8 mouse cellular contexts compared by ENCODE assay signal in the genomic region with DNA sequence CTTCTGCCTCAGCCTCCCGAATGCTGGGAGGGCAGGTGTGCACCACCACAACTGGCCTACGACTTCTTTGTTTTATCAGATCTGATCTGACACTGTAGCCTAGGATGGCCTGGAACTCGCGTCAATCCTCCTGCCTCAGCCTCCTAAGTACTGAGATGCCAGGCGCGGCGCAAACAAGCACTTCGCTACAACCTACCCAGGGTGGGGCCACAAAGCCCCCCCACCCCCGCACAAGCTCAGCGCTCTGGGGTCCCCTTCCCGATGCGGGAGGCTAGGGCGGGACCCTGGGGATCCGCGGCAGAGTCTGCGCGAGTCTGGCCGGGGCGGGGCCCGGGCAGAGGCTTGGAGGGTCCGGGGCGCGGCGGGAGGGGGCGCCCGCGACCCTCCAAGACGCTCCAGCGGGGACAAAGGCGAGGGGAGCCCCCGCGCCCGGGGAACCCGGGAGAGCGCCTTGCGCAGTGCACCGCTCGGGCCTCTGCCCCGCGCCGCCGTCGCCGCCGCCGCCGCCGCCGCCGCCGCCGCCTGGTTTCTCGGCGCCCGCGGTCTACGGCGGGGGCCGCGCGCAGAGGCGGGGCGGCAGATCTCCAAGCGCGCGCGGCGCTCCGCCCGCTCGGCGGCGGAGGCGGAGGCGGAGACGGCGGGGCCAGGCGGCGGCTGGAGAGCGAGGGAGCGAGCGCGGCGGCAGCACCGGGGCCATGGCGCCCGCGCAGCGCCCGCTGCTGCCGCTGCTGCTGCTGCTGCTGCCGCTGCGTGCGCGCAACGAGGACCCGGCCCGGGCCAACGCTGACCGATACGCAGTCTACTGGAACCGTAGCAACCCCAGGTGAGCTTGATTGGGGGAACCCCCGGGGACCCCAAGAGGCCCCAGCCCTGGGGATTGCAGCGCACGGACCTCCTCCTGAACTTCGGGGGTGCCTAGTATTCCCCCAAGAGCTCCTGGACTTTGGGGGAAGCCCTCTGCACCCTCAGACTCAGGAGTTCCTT. TPM values are rescaled to one million over a fixed set of nuclear protein-coding genes. Genes with fewer than 3 reads are reported as not detected.
DNase-seq lines count a peak whose midpoint lies in the region; ATAC-seq and TF ChIP-seq lines count a peak whose summit lies in the region.

Gene Efna2, plus strand, starts transcription at position 415 of the 984 bp plus-strand sequence.

- peaks cover 7% of the 10 kb centered on the region for H3K27me3 ChIP-seq in thymus, adult 2 months (ENCODE audit: control insufficient read depth, insufficient read depth, low read length)
- no peaks in the 10 kb centered on the region for H3K27me3 ChIP-seq in forebrain, embryonic 13.5 days
- no peaks in the 10 kb centered on the region for H3K27me3 ChIP-seq in intestine, postnatal 0 days (replicated peaks; ENCODE audit: control insufficient read depth, insufficient read depth, low read length)
- H3K27me3 ChIP-seq in midbrain, embryonic 13.5 days = no peaks in the 10 kb centered on the region

- peak within 1 kb of the TSS; percentile 48 for H3K4me3 ChIP-seq in thymus, adult 2 months (ENCODE audit: control insufficient read depth, insufficient read depth, low read length)
- H3K4me3 ChIP-seq in forebrain, embryonic 13.5 days = peak within 1 kb of the TSS; percentile 85
- H3K4me3 ChIP-seq in intestine, postnatal 0 days (ENCODE audit: low read depth, low read length) = peak within 1 kb of the TSS; percentile 60
- peak within 1 kb of the TSS; percentile 90 for H3K4me3 ChIP-seq in midbrain, embryonic 13.5 days (replicated peaks)

- H3K36me3 ChIP-seq in thymus, adult 2 months (ENCODE audit: control insufficient read depth, insufficient read depth, low read length) = no peaks in the 10 kb centered on the region
- H3K36me3 ChIP-seq in forebrain, embryonic 13.5 days (ENCODE audit: poor library complexity, severe bottlenecking) = peaks cover 22% of the 10 kb centered on the region; the same call in 1 of the 2 replicates
- no peaks in the 10 kb centered on the region for H3K36me3 ChIP-seq in intestine, postnatal 0 days (ENCODE audit: control insufficient read depth, insufficient read depth)
- peaks cover 14% of the 10 kb centered on the region for H3K36me3 ChIP-seq in midbrain, embryonic 13.5 days

- no peak for TF ChIP-seq CTCF in thymus, adult 2 months (IDR thresholded peaks at IDR 0.05; ENCODE audit: borderline replicate concordance, control insufficient read depth, extremely low read depth, insufficient read depth, low read length, poor library complexity)
- peak; percentile 22; the same call in 1 of the 2 replicates for TF ChIP-seq CTCF in intestine, postnatal 0 days (IDR thresholded peaks at IDR 0.05; ENCODE audit: low read depth)

- H3K27ac ChIP-seq in thymus, adult 2 months (ENCODE audit: control insufficient read depth, insufficient read depth, low read length) = no peak within 1 kb of the TSS
- peak within 1 kb of the TSS; percentile 79 for H3K27ac ChIP-seq in forebrain, embryonic 13.5 days
- no peak within 1 kb of the TSS for H3K27ac ChIP-seq in intestine, postnatal 0 days (ENCODE audit: low read depth, low read length)
- H3K27ac ChIP-seq in midbrain, embryonic 13.5 days = peak within 1 kb of the TSS; percentile 91

- 11% methylated on average over 104 of the region's 106 CpGs for whole genome bisulfite sequencing in thymus, adult 2 months
- 4% methylated on average over 43 of the region's 106 CpGs for WGBS in forebrain, embryonic 13.5 days
- 3% methylated on average over 55 of the region's 106 CpGs for WGBS in intestine, postnatal 0 days
- WGBS in midbrain, embryonic 13.5 days = 2% methylated on average over 69 of the region's 106 CpGs

- H3K9ac ChIP-seq in forebrain, embryonic 13.5 days = peak within 1 kb of the TSS; percentile 98
- H3K9ac ChIP-seq in intestine, postnatal 0 days (ENCODE audit: low read depth, low read length) = peak within 1 kb of the TSS; percentile 57
- H3K9ac ChIP-seq in midbrain, embryonic 13.5 days (replicated peaks) = peak within 1 kb of the TSS; percentile 99

- peaks cover 6% of the 10 kb centered on the region for H3K4me1 ChIP-seq in thymus, adult 2 months (replicated peaks; ENCODE audit: control insufficient read depth, insufficient read depth, low read length)
- H3K4me1 ChIP-seq in forebrain, embryonic 13.5 days = peaks cover 45% of the 10 kb centered on the region
- H3K4me1 ChIP-seq in intestine, postnatal 0 days (replicated peaks; ENCODE audit: control insufficient read depth, insufficient read depth, low read length) = no peaks in the 10 kb centered on the region
- peaks cover 75% of the 10 kb centered on the region for H3K4me1 ChIP-seq in midbrain, embryonic 13.5 days (replicated peaks)

- ATAC-seq in forebrain, embryonic 13.5 days = peak; percentile 84
- peak; percentile 14; the same call in 1 of the 2 replicates for ATAC-seq in intestine, postnatal 0 days
- peak; percentile 79 for ATAC-seq in midbrain, embryonic 13.5 days

- H3K9me3 ChIP-seq in forebrain, embryonic 13.5 days (replicated peaks) = no peaks in the 10 kb centered on the region
- no peaks in the 10 kb centered on the region for H3K9me3 ChIP-seq in intestine, postnatal 0 days (ENCODE audit: control insufficient read depth)
- no peaks in the 10 kb centered on the region for H3K9me3 ChIP-seq in midbrain, embryonic 13.5 days

- TF ChIP-seq POLR2A in thymus, adult 2 months (IDR thresholded peaks at IDR 0.05; ENCODE audit: control insufficient read depth, extremely low read depth, insufficient read depth, low read length, poor library complexity) = no peak

- peak; percentile 69 to 75 for DNase-seq in adrenal gland, adult (ENCODE audit: inconsistent age in 2 of 2, low spot score in 1 of 2)
- no peak for DNase-seq in adrenal gland, postnatal 4 days (ENCODE audit: low spot score in 2 of 2)
- no peak for DNase-seq in thymus, adult 2 months
- no peak for DNase-seq in thymus, postnatal 10 days (ENCODE audit: low spot score in 2 of 2)
- DNase-seq in ovary, postnatal 10 days (ENCODE audit: low spot score) = no peak

- H3K4me2 ChIP-seq in forebrain, embryonic 13.5 days = peak within 1 kb of the TSS; percentile 77
- H3K4me2 ChIP-seq in intestine, postnatal 0 days (replicated peaks; ENCODE audit: low read depth) = peak within 1 kb of the TSS; percentile 86
- peak within 1 kb of the TSS; percentile 97 for H3K4me2 ChIP-seq in midbrain, embryonic 13.5 days (replicated peaks)

RNA-seq across cellular contexts. Expression of gene Efna2, which starts in this region (rescaled TPM):
- 1 to 10 TPM; 6.5 to 7.5 TPM for total RNA-seq in adrenal gland, postnatal 4 days (2021)
- polyA plus RNA-seq in thymus, adult 2 months (2012; rRNA removed) = 3.1 and 3.6 TPM in 2 replicates
- 17.7 and 19.5 TPM in 2 replicates for polyA plus RNA-seq in forebrain, embryonic 13.5 days (2015; fragmentation: Nextera tagmentation; extraction: Ambion mirVana)
- polyA plus RNA-seq in intestine, postnatal 0 days (2015; fragmentation: Nextera tagmentation; extraction: Ambion mirVana) = 3.5 and 3.8 TPM in 2 replicates
- polyA plus RNA-seq in midbrain, embryonic 13.5 days (2015; fragmentation: Nextera tagmentation; extraction: Ambion mirVana) = 34.5 and 41.3 TPM in 2 replicates

Comparison
In these comparisons a context has a peak if more than half of its experiments do, and no peak if none do; other contexts are left out.
1. DNase-seq: peak in adrenal gland, adult (2 of 2); none in adrenal gland, postnatal 4 days (0 of 2), thymus, adult 2 months (single experiment), thymus, postnatal 10 days (0 of 2) and ovary, postnatal 10 days (single experiment).
2. H3K27ac ChIP-seq: peak in forebrain, embryonic 13.5 days (single experiment) and midbrain, embryonic 13.5 days (single experiment); none in thymus, adult 2 months (single experiment) and intestine, postnatal 0 days (single experiment).
3. ATAC-seq: peak in every context shown above with its lines; median percentile 84 in forebrain, embryonic 13.5 days; 79 in midbrain, embryonic 13.5 days; 14 in intestine, postnatal 0 days.
4. Peak in every context shown above with its lines, with median percentiles within 50 percentile points of each other: H3K4me3 ChIP-seq, H3K4me2 ChIP-seq and H3K9ac ChIP-seq.